Mouse (Mus musculus): ENCODE data around the gene Wdr93.

DNA sequence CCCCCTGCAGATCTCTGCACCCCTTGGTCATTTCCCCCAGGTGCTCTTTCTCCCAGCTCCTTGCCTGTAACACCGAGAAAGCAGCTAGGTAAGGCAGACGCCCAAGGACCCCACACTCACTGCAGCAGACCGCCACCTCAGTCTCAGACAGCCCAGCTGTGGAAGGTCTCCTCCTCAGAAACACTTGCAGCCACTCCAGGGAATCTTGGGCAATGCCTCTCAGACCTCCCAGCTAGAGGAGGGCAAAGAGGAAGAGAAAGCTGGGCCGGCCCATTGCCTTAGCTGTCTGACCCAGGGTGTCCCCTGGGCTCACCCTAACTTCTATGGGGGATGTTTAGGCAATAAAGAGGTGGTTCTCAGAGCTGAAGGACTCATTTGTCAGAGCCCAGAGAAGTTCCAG lies 10.3 kb upstream of the Wdr93 start, which contains the start of gene Plin1:
- TF ChIP-seq CTCF (IDR thresholded peaks at IDR 0.05) (no peak), EP300 (IDR thresholded peaks at IDR 0.05) (no peak)

All from lung, postnatal 0 days (tissue).